Mouse (Mus musculus) small intestine, adult 2 months (tissue): ENCODE results near the gene Pelp1. TPM values are rescaled to one million over a fixed set of nuclear protein-coding genes. Genes with fewer than 3 reads are reported as not detected.

ENCODE experiments used
- H3K27ac ChIP-seq: fragments of 200-500 bp; 2 replicates; pipeline ENCODE4 v1.5.1; 2012; ENCODE audit warnings: low read depth, low read length, control low read depth, inconsistent platforms; ENCODE audit not compliant: insufficient read depth
- H3K27me3 ChIP-seq: fragments of 200-500 bp; 2 replicates; pipeline ENCODE4 v1.6.1; 2012; ENCODE audit warnings: mild to moderate bottlenecking, moderate library complexity, low read length, inconsistent platforms; ENCODE audit not compliant: control insufficient read depth, insufficient read depth
- H3K36me3 ChIP-seq: fragments of 200-500 bp; 2 replicates; pipeline ENCODE4 v1.6.1; 2012; ENCODE audit warnings: mild to moderate bottlenecking, low read length, control low read depth, inconsistent platforms; ENCODE audit not compliant: control insufficient read depth, insufficient read depth
- H3K4me1 ChIP-seq: fragments of 200-500 bp; 2 replicates; pipeline ENCODE4 v1.6.1; 2012; ENCODE audit warnings: low read length, inconsistent platforms, mixed read lengths; ENCODE audit not compliant: control insufficient read depth, insufficient read depth, insufficient read length
- H3K4me3 ChIP-seq: fragments of 200-500 bp; 2 replicates; pipeline ENCODE4 v1.5.1; 2012; ENCODE audit warnings: low read depth, mild to moderate bottlenecking, control low read depth, inconsistent platforms, low read length, moderate library complexity
- CTCF ChIP-seq: fragments of 200-500 bp; IDR thresholded peaks from 2 replicates; pipeline ENCODE4 v1.5.1; 2012; ENCODE audit warnings: low read depth, mild to moderate bottlenecking, control low read depth, inconsistent platforms, low read length, moderate library complexity, mixed read lengths; ENCODE audit not compliant: insufficient replicate concordance, insufficient read length; ENCODE audit errors: extremely low read depth
- POLR2A ChIP-seq: fragments of 200-500 bp; IDR thresholded peaks from 2 replicates; pipeline ENCODE4 v1.6.1; 2012; ENCODE audit warnings: low read depth, mild to moderate bottlenecking, control low read depth, inconsistent platforms, low read length, moderate library complexity
- WGBS: fragments of 180-500 bp; shearing (Covaris S2); methylation state at CpG from one replicate; pipeline ENCODE4 v1.1.7; 2018; 5-methylcytosine and 5-hydroxymethylcytosine counted together
- polyA plus RNA-seq: library from polyadenylated mRNA; depleted of rRNA; stranded (reverse); fragments of >200 nt; gene quantifications from 2 replicates; pipeline ENCODE4 v1.2.3, GENCODE M21; 2012

Pelp1 gene
- polyA plus RNA-seq, 1 experiment, result 12.2 TPM

- H3K27me3 ChIP-seq, result no peaks in the 10 kb centered on the region
- WGBS, result 62% methylated on average over 4 of the region's 4 CpGs
- no peaks in the 10 kb centered on the region for H3K4me1 ChIP-seq
- no peaks in the 10 kb centered on the region for H3K36me3 ChIP-seq
- no peak overlapping the region for H3K4me3 ChIP-seq
- no peak for TF ChIP-seq CTCF
- no peak for TF ChIP-seq POLR2A
- no peak overlapping the region for H3K27ac ChIP-seq
These were observed 8.4 kb upstream of the Pelp1 start for GRCm38 (mm10) chr11:70418199-70418598.

DNA sequence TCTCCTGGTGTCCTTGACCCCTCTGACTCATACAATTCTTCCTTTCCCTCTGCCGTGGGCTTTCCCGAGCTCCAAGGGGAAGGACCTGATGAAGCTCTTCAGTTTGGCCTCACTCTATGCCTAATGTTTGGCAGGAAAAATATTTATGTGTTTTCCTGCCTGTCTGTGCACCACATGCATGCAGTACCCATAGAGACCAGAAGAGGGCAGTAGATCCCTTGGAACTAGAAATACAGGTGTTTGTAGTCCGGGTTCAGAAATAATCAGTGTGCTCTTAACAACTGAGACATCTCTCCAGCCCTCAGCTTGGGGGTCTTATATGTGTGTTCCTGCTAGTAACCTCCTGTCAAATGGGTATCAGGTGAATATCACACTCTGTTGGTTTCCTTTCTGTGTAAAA lies 4.1 kb upstream of the Pelp1 start:
- Histone ChIP-seq H3K4me3 (no peak overlapping the region), H3K36me3 (no peaks in the 10 kb centered on the region), H3K27ac (no peak overlapping the region), H3K27me3 (no peaks in the 10 kb centered on the region), H3K4me1 (peaks cover 5% of the 10 kb centered on the region; the same call in 1 of the 2 replicates)
- peak; percentile 42; the same call in 1 of the 2 replicates for TF ChIP-seq CTCF
- TF ChIP-seq POLR2A, result no peak
- WGBS, result 5% methylated on average over 3 of the region's 3 CpGs

DNA sequence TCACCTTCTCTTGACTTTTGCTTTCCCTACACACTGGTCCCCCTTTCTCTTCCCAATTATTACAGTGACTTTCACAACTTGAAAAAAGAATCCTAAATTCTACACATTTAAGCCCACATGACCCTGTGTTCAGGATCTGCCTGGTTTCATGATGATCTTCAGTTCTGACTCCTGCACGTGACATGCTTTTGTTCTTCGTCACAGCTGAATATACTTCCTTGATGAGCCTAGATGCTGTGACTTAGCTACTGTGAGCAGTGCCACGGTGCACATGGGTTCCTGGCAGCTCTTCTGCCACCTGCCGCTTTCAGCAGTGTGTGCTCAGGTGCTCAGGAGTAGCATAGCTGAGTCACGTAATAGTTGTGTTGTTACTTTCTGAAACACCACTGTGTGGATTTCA lies 2.8 kb upstream of the Pelp1 start:
- peaks cover 9% of the 10 kb centered on the region; the same call in 1 of the 2 replicates for H3K4me1 ChIP-seq
- 54% methylated on average over 5 of the region's 5 CpGs for WGBS
- H3K27ac ChIP-seq, result no peak overlapping the region
- H3K4me3 ChIP-seq, result no peak overlapping the region
- H3K36me3 ChIP-seq, result no peaks in the 10 kb centered on the region
- H3K27me3 ChIP-seq, result no peaks in the 10 kb centered on the region
- TF ChIP-seq CTCF (no peak), POLR2A (no peak)

DNA sequence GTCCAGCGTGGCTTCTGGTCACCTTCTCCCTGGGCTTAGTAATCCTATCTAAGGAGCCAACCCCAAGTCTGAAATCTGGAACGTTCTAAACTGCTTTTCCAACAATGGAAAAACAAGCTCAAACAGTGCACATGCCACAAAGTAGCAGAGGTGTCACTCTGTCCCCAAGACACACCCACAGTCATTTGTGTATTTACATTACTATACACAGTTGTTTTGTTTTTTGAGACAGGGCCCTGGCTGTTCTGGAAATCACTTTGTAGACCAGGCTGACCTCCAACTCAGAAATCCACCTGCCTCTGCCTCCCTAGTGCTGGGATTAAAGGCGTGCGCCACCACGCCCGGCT lies 439 bp upstream of the Pelp1 start:
- no peak for TF ChIP-seq POLR2A
- TF ChIP-seq CTCF, result no peak
- no peak overlapping the region for H3K27ac ChIP-seq
- peak overlapping the region; percentile 95 for H3K4me3 ChIP-seq
- H3K27me3 ChIP-seq, result no peaks in the 10 kb centered on the region
- H3K4me1 ChIP-seq, result peaks cover 9% of the 10 kb centered on the region; the same call in 1 of the 2 replicates
- 50% methylated on average over 6 of the region's 6 CpGs for WGBS
- H3K36me3 ChIP-seq, result 0 out of 2 replicates have a peak, but pooled peaks cover 3% of the 10 kb centered on the region

DNA sequence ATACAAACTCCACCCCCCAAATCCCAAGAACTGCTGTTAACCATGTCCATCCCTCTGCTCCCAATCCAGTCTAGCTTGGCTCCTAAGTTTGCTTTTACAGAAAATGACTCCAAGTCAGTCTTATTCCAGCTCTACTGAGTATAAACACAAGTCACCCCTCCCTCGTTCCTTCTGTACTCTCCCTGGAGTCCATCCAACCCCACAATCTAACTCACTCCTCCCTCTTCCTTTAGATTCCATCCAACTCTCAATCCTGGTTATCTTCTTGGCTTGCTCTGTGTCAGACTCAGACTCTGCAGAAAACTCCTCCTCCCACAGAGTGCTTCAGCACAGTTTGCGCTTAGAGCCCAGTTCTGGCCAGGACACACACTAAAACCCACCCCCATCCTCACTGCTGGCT lies 6.2 kb downstream of the Pelp1 start:
- H3K27me3 ChIP-seq, result no peaks in the 10 kb centered on the region
- 54% methylated on average over 2 of the region's 2 CpGs for WGBS
- H3K36me3 ChIP-seq, result peaks cover 31% of the 10 kb centered on the region
- H3K4me3 ChIP-seq, result no peak overlapping the region
- TF ChIP-seq POLR2A, result no peak
- no peak for TF ChIP-seq CTCF
- H3K4me1 ChIP-seq, result peaks cover 2% of the 10 kb centered on the region; the same call in 1 of the 2 replicates
- H3K27ac ChIP-seq, result no peak overlapping the region

DNA sequence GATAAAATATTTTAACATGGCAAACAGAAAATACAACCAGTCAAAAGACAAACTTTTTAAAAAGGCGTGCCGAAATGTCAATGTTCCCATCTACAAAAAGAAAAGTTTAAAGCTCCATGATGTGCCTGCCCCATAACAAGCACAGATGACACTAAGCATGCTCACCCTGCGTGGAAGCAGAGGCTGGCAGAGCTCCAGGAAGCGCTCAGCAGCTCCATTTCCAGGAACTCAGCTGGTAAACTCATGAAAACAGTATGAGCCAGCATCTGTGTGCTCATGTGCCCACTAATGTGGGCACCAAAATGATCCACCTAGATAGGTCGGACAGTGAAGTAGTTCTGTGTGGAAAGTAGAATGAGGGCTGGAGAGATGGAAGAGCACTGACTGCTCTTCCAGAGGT lies 20.4 kb downstream of the Pelp1 start:
- WGBS, result 79% methylated on average over 5 of the region's 5 CpGs
- Histone ChIP-seq H3K4me1 (no peaks in the 10 kb centered on the region), H3K27me3 (no peaks in the 10 kb centered on the region), H3K27ac (no peak overlapping the region), H3K4me3 (no peak overlapping the region), H3K36me3 (peaks cover 19% of the 10 kb centered on the region)
- TF ChIP-seq POLR2A, result no peak
- TF ChIP-seq CTCF, result no peak

- Histone ChIP-seq H3K36me3 (peaks cover 8% of the 10 kb centered on the region), H3K4me1 (no peaks in the 10 kb centered on the region), H3K27ac (no peak overlapping the region), H3K4me3 (no peak overlapping the region), H3K27me3 (no peaks in the 10 kb centered on the region)
- WGBS, result 75% methylated on average over 5 of the region's 5 CpGs
- TF ChIP-seq CTCF, result no peak
- TF ChIP-seq POLR2A, result no peak
These were observed 22.4 kb downstream of the Pelp1 start for GRCm38 (mm10) chr11:70387436-70387835.

DNA sequence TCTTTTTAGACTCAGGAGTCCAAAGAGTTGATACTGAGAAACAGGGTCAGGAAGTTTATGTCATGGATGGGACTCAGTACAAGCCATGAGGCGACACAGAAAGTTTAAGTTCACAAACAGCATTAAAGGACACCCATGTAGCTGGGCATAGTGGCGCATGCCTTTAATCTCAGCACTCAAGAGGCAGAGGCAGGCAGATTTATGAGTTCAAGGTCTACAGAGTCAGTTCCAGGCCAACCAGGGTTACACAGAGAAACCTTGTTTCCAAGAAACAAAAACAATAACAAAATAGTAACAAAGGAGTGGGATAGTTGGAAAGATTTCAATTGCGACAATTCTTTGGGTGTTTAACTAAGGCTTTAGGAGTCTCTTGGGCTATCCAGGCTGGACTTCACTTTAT lies 25.7 kb downstream of the Pelp1 start:
- H3K4me3 ChIP-seq, result no peak overlapping the region
- H3K27ac ChIP-seq, result no peak overlapping the region
- WGBS, result 63% methylated on average over 3 of the region's 3 CpGs
- H3K36me3 ChIP-seq, result 0 out of 2 replicates have a peak, but pooled peaks cover 3% of the 10 kb centered on the region
- H3K4me1 ChIP-seq, result no peaks in the 10 kb centered on the region
- no peaks in the 10 kb centered on the region for H3K27me3 ChIP-seq
- no peak for TF ChIP-seq POLR2A
- no peak for TF ChIP-seq CTCF
